15 mouse cellular contexts compared by ENCODE assay signal in genomic region chr2:162129896-162130295, GRCm38 (mm10).
A peak's percentile ranks its signal among the peaks of the same experiment; 100 is the strongest.
DNase-seq lines count a peak whose midpoint lies in the region.
"Had no signal": no experiment of that assay in that cellular context is flagged by ENCODE, and none has a peak within 500 bp of the region (broad histone marks: within the 10 kb centered on the region; RNA-seq: fewer than 3 reads in every experiment).

No protein-coding gene starts in this region.

- intact Hi-C loops in heart, postnatal 25 days (cut with DNase I) = no loop called here

- DNase-seq in brain, adult 2 months (ENCODE audit: low read depth, low spot score) = peak; percentile 70
- DNase-seq in cerebellum, adult 11-12 months = peak; percentile 48
- peak; percentile 18 for DNase-seq in cerebellum, adult 8-10 months
- DNase-seq in cerebellum, postnatal 25 days = peak; percentile 37 to 45
- no peak for DNase-seq in right cerebral cortex, postnatal 25 days
- DNase-seq in kidney, adult 11 months = no peak
- DNase-seq in heart, postnatal 25 days (ENCODE audit: low spot score) = no peak
- DNase-seq in adrenal gland, adult 8-10 months = no peak
- DNase-seq: adrenal gland, postnatal 10 days; adrenal gland, postnatal 36 days; gastrocnemius, postnatal 10 days; gastrocnemius, postnatal 36 days; heart, adult 2 months; heart, postnatal 36 days; kidney, adult 18-20 months had no signal

Comparison
In these comparisons a context has a peak if more than half of its experiments do, and no peak if none do; other contexts are left out.
1. DNase-seq: peak in brain, adult 2 months (single experiment), cerebellum, adult 11-12 months (single experiment), cerebellum, adult 8-10 months (single experiment) and cerebellum, postnatal 25 days (2 of 2); none in right cerebral cortex, postnatal 25 days (single experiment), kidney, adult 11 months (single experiment), heart, postnatal 25 days (single experiment) and adrenal gland, adult 8-10 months (single experiment).